Mouse (Mus musculus): Measurements from ENCODE around the gene Kng2.
"Not testable (repeated sequence)": the region's sequence is repeated elsewhere in the genome, so short reads cannot be mapped to it uniquely, and the experiment has no call there.

Kng2 gene

GRCm38 (mm10) chr16:23028966-23029600 lies at the start of gene Kng2:
Kng2 (minus strand) TSS chr16:23029482.
- DNase-seq (ENCODE audit: low spot score), result not testable (repeated sequence)

GRCm38 (mm10) chr16:23077516-23077915 lies 48.2 kb upstream of the Kng2 start:
- DNase-seq (ENCODE audit: low spot score), result not testable (repeated sequence)

GRCm38 (mm10) chr16:23060781-23061325 lies 31.6 kb upstream of the Kng2 start:
- DNase-seq (ENCODE audit: low spot score), result not testable (repeated sequence)

- not testable (repeated sequence) for DNase-seq (ENCODE audit: low spot score)
These were observed 30.3 kb upstream of the Kng2 start for GRCm38 (mm10) chr16:23059630-23060029.

GRCm38 (mm10) chr16:23057668-23058447 lies 28.6 kb upstream of the Kng2 start, which contains the start of gene Kng1:
Kng1 (plus strand) TSS chr16:23057865.
- DNase-seq (ENCODE audit: low spot score), result not testable (repeated sequence)

- DNase-seq (ENCODE audit: low spot score), result peak; percentile 24
These were observed 17.0 kb upstream of the Kng2 start for GRCm38 (mm10) chr16:23046319-23046718.

GRCm38 (mm10) chr16:23040876-23041275 lies 11.6 kb upstream of the Kng2 start:
- DNase-seq (ENCODE audit: low spot score), result no peak

- DNase-seq (ENCODE audit: low spot score), result no peak
These were observed 10.0 kb upstream of the Kng2 start for GRCm38 (mm10) chr16:23039281-23039680.

GRCm38 (mm10) chr16:23037744-23038143 lies 8.5 kb upstream of the Kng2 start:
- no peak for DNase-seq (ENCODE audit: low spot score)

- DNase-seq (ENCODE audit: low spot score), result no peak
These were observed 4.4 kb upstream of the Kng2 start for GRCm38 (mm10) chr16:23033673-23034072.

- no peak for DNase-seq (ENCODE audit: low spot score)
These were observed 1.6 kb upstream of the Kng2 start for GRCm38 (mm10) chr16:23030673-23031435.

GRCm38 (mm10) chr16:23027341-23027740 lies 1.9 kb downstream of the Kng2 start:
- DNase-seq (ENCODE audit: low spot score), result not testable (repeated sequence)

GRCm38 (mm10) chr16:23026582-23026981 lies 2.7 kb downstream of the Kng2 start:
- no peak for DNase-seq (ENCODE audit: low spot score)

GRCm38 (mm10) chr16:23025111-23025510 lies 4.2 kb downstream of the Kng2 start:
- no peak for DNase-seq (ENCODE audit: low spot score)

GRCm38 (mm10) chr16:23020571-23020970 lies 8.7 kb downstream of the Kng2 start:
- DNase-seq (ENCODE audit: low spot score), result not testable (repeated sequence)

- not testable (repeated sequence) for DNase-seq (ENCODE audit: low spot score)
These were observed 14.6 kb downstream of the Kng2 start for GRCm38 (mm10) chr16:23014645-23015044.

GRCm38 (mm10) chr16:23013786-23014185 lies 15.5 kb downstream of the Kng2 start:
- not testable (repeated sequence) for DNase-seq (ENCODE audit: low spot score)

GRCm38 (mm10) chr16:22996951-22997350 lies 32.3 kb downstream of the Kng2 start:
- DNase-seq (ENCODE audit: low spot score), result not testable (repeated sequence)

- no peak for DNase-seq (ENCODE audit: low spot score)
These were observed 61.8 kb downstream of the Kng2 start for GRCm38 (mm10) chr16:22967383-22968030.

- DNase-seq (ENCODE audit: low spot score), result no peak
These were observed 66.0 kb downstream of the Kng2 start for GRCm38 (mm10) chr16:22963293-22963692.

- DNase-seq (ENCODE audit: low spot score), result no peak
These were observed 67.0 kb downstream of the Kng2 start for GRCm38 (mm10) chr16:22962256-22962655.

GRCm38 (mm10) chr16:22961073-22961472 lies 68.2 kb downstream of the Kng2 start:
- DNase-seq (ENCODE audit: low spot score), result no peak

All from layer of hippocampus, adult 9-10 months (tissue).